Mouse (Mus musculus) neural tube, embryonic 13.5 days (tissue): ENCODE results near the gene Slc39a12. TPM values are rescaled to one million over a fixed set of nuclear protein-coding genes. Genes with fewer than 3 reads are reported as not detected.

ENCODE experiments used
- ATAC-seq: fragments of 200-750 bp; cut with Nextera tagmentation; 2 replicates; pipeline ENCODE4 v1.8.0; 2017; ENCODE audit warnings: low read depth, mild to moderate bottlenecking, moderate TSS enrichment, moderate library complexity
- H3K27ac ChIP-seq: fragments of 300-500 bp; sonication (generic); replicated peaks from 2 replicates; pipeline ENCODE4 v1.5.1; 2015; ENCODE audit warnings: moderate library complexity, mild to moderate bottlenecking, inconsistent platforms
- H3K27me3 ChIP-seq: fragments of 300-500 bp; sonication (generic); 2 replicates; pipeline ENCODE4 v1.6.1; 2015; ENCODE audit warnings: mild to moderate bottlenecking, inconsistent platforms
- H3K36me3 ChIP-seq: fragments of 300-500 bp; sonication (generic); 2 replicates; pipeline ENCODE4 v1.6.1; 2015; ENCODE audit warnings: mild to moderate bottlenecking, inconsistent platforms
- H3K4me1 ChIP-seq: fragments of 300-500 bp; sonication (generic); replicated peaks from 2 replicates; pipeline ENCODE4 v1.6.1; 2015; ENCODE audit warnings: inconsistent platforms
- H3K4me2 ChIP-seq: fragments of 300-500 bp; sonication (generic); 2 replicates; pipeline ENCODE4 v1.6.1; 2015; ENCODE audit warnings: inconsistent platforms, mild to moderate bottlenecking, moderate library complexity
- H3K4me3 ChIP-seq: fragments of 300-500 bp; sonication (generic); 2 replicates; pipeline ENCODE4 v1.5.1; 2015; ENCODE audit warnings: mild to moderate bottlenecking, inconsistent platforms
- H3K9ac ChIP-seq: fragments of 300-500 bp; sonication (generic); 2 replicates; pipeline ENCODE4 v1.6.1; 2015; ENCODE audit warnings: moderate library complexity, mild to moderate bottlenecking, inconsistent platforms
- H3K9me3 ChIP-seq: fragments of 300-500 bp; sonication (generic); 2 replicates; pipeline ENCODE4 v1.6.1; 2016; ENCODE audit warnings: inconsistent platforms
- WGBS: fragments of 180-500 bp; shearing (Covaris S2); methylation state at CpG from one replicate; pipeline ENCODE4 v1.1.7; 2015; 5-methylcytosine and 5-hydroxymethylcytosine counted together
- polyA plus RNA-seq: library from polyadenylated mRNA; unstranded; fragments of >200 nt; fragmentation: Nextera tagmentation; extraction: Ambion mirVana; gene quantifications from 2 replicates; pipeline ENCODE4 v1.2.1, GENCODE M21; 2015

Gene Slc39a12
- polyA plus RNA-seq = 1.6 and 2.0 TPM in 2 replicates

DNA sequence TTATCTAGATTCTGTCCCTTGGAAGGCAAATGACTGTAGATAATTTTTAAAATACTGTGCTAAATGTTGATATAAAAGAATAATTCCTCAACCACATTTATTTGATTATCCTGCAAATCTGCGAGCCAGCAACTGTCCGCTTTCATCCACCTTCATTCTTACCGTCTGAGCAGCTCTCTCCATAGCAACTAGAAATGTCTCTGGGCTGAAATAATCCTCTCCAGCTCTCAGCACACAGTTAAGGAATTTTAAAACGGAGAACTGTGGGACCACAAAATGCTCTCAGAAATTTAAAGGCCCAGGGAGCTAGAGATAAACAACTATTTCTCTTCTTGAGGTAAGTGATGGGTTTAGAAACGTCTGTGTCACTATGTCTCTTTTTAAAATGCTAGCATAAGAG, at the start of gene Slc39a12:
Gene Slc39a12 (plus strand): TSS at position 155 of the 400 bp plus-strand sequence.
- Histone ChIP-seq H3K4me3 (no peak within 1 kb of the TSS), H3K36me3 (no peaks in the 10 kb centered on the region), H3K27ac (no peak within 1 kb of the TSS), H3K9me3 (no peaks in the 10 kb centered on the region), H3K4me2 (no peak within 1 kb of the TSS), H3K9ac (no peak within 1 kb of the TSS), H3K27me3 (no peaks in the 10 kb centered on the region), H3K4me1 (peaks cover 6% of the 10 kb centered on the region; the same call in 1 of the 2 replicates)
- WGBS = 55% methylated on average over 5 of the region's 5 CpGs
- no peak for ATAC-seq

- Histone ChIP-seq H3K27ac (no peak overlapping the region), H3K27me3 (no peaks in the 10 kb centered on the region), H3K36me3 (no peaks in the 10 kb centered on the region), H3K4me3 (no peak overlapping the region), H3K4me1 (no peaks in the 10 kb centered on the region), H3K9me3 (no peaks in the 10 kb centered on the region), H3K4me2 (no peak overlapping the region), H3K9ac (no peak overlapping the region)
- WGBS = 80% methylated on average over 14 of the region's 14 CpGs
- ATAC-seq = no peak
Measured at GRCm38 (mm10) chr2:14341652-14342308, 46.3 kb upstream of the Slc39a12 start.

DNA sequence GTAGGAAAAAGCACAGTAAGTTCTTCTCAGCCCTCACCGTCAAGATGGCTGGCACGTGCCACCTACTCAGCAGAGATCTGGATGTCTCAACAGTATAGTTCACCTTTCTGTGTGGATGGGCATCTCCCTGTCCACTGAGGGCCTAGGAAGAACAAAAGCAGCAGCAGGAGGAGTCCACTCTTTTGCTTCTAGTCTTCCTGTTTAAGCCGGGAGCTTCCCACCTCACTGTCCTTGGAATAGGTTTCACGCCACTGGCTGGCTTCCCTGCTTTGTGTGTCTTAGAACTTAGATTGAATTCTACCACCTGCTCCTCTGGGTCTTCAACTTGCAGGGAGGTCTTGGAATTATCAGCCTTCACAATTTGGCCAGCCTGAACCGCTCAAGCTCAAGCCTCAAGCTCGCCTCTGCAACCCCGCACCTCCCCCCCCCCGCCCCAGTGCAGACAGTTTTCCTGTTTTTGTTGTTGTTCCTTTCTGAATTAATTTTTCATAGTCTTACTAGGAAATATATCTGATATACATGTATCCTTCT, 45.7 kb upstream of the Slc39a12 start:
- no peak for ATAC-seq
- Histone ChIP-seq H3K9ac (no peak overlapping the region), H3K36me3 (no peaks in the 10 kb centered on the region), H3K27me3 (no peaks in the 10 kb centered on the region), H3K4me1 (no peaks in the 10 kb centered on the region), H3K4me3 (no peak overlapping the region), H3K27ac (no peak overlapping the region), H3K4me2 (no peak overlapping the region), H3K9me3 (no peaks in the 10 kb centered on the region)
- WGBS = 89% methylated on average over 8 of the region's 8 CpGs

- H3K27ac ChIP-seq = no peak overlapping the region
- H3K36me3 ChIP-seq = no peaks in the 10 kb centered on the region
- no peak overlapping the region for H3K4me2 ChIP-seq
- no peaks in the 10 kb centered on the region for H3K27me3 ChIP-seq
- no peaks in the 10 kb centered on the region for H3K9me3 ChIP-seq
- no peak overlapping the region for H3K9ac ChIP-seq
- ATAC-seq = no peak
- WGBS = 36% methylated on average over 1 of the region's 1 CpGs
- no peak overlapping the region for H3K4me3 ChIP-seq
- peaks cover 6% of the 10 kb centered on the region; the same call in 1 of the 2 replicates for H3K4me1 ChIP-seq
Measured at GRCm38 (mm10) chr2:14388856-14389255, 740 bp downstream of the Slc39a12 start.

GRCm38 (mm10) chr2:14390900-14391299, 2.8 kb downstream of the Slc39a12 start:
- Histone ChIP-seq H3K27me3 (no peaks in the 10 kb centered on the region), H3K4me3 (no peak overlapping the region), H3K9ac (no peak overlapping the region), H3K4me1 (peaks cover 6% of the 10 kb centered on the region; the same call in 1 of the 2 replicates), H3K27ac (0 out of 2 replicates have a peak overlapping the region, but pooled peaks have one; percentile 6), H3K9me3 (no peaks in the 10 kb centered on the region), H3K36me3 (no peaks in the 10 kb centered on the region), H3K4me2 (no peak overlapping the region)
- 65% methylated on average over 1 of the region's 1 CpGs for WGBS
- peak; percentile 56 for ATAC-seq

GRCm38 (mm10) chr2:14403000-14403399, 14.9 kb downstream of the Slc39a12 start:
- Histone ChIP-seq H3K9ac (no peak overlapping the region), H3K4me3 (no peak overlapping the region), H3K27me3 (no peaks in the 10 kb centered on the region), H3K27ac (no peak overlapping the region), H3K4me2 (no peak overlapping the region), H3K36me3 (no peaks in the 10 kb centered on the region), H3K4me1 (no peaks in the 10 kb centered on the region), H3K9me3 (no peaks in the 10 kb centered on the region)
- ATAC-seq = no peak

- H3K27me3 ChIP-seq = no peaks in the 10 kb centered on the region
- no peak overlapping the region for H3K4me2 ChIP-seq
- no peak for ATAC-seq
Measured at GRCm38 (mm10) chr2:14428987-14429386, 40.9 kb downstream of the Slc39a12 start.

DNA sequence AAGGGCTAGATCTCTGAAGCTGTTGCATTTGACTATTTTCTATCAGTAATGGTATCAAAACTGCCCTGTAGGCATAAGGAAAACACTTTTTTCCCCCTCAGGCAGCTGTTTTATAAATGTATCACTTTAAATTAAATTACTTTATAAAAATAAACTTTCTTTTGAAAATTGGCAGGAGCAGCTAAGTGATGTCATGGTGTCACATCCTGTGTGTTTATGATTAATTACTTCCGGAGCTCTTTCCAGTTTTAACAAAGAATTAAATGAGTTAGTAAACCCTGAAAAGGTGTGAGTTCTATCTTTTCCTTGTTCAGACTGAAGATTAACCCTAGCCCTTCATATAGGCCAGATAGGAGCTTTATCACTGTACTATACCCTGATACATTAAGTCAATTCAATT, 59.2 kb downstream of the Slc39a12 start:
- H3K9ac ChIP-seq = no peak overlapping the region
- no peak for ATAC-seq
- H3K4me3 ChIP-seq = no peak overlapping the region
- H3K27ac ChIP-seq = no peak overlapping the region
- no peaks in the 10 kb centered on the region for H3K9me3 ChIP-seq
- H3K4me2 ChIP-seq = no peak overlapping the region
- H3K4me1 ChIP-seq = no peaks in the 10 kb centered on the region
- no peaks in the 10 kb centered on the region for H3K36me3 ChIP-seq
- 91% methylated on average over 1 of the region's 1 CpGs for WGBS
- H3K27me3 ChIP-seq = no peaks in the 10 kb centered on the region

More at GRCm38 (mm10) chr2:14428987-14429386, 40.9 kb downstream of the Slc39a12 start:
- Histone ChIP-seq H3K4me1 (no peaks in the 10 kb centered on the region), H3K36me3 (no peaks in the 10 kb centered on the region), H3K27ac (no peak overlapping the region), H3K9ac (no peak overlapping the region), H3K4me3 (no peak overlapping the region), H3K9me3 (no peaks in the 10 kb centered on the region)
- 90% methylated on average over 2 of the region's 2 CpGs for WGBS

DNA sequence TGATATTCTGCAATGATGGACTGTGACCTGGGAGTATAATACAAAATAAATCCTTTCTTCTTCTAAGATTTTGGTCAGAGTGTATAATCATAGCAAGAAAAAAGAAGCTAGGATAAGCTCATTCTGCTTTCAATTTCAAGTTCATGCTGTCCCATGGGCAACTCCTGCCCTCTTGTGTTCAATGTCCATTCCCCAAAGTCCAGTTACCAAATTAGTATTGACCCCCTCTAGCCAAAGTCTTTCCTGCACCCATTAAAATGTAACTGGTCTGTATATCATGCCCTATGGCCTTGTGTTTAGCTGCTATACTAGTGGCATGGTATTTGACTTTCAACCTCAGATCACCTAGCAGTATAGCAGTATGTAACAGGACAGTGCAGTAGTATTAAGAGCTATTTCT, 62.8 kb downstream of the Slc39a12 start:
- Histone ChIP-seq H3K4me1 (no peaks in the 10 kb centered on the region), H3K4me3 (no peak overlapping the region), H3K36me3 (no peaks in the 10 kb centered on the region), H3K27ac (no peak overlapping the region), H3K9me3 (no peaks in the 10 kb centered on the region), H3K4me2 (no peak overlapping the region), H3K27me3 (no peaks in the 10 kb centered on the region), H3K9ac (no peak overlapping the region)
- ATAC-seq = no peak

- no peak overlapping the region for H3K27ac ChIP-seq
- H3K9ac ChIP-seq = no peak overlapping the region
- WGBS = 76% methylated on average over 7 of the region's 7 CpGs
- H3K27me3 ChIP-seq = no peaks in the 10 kb centered on the region
- H3K4me3 ChIP-seq = no peak overlapping the region
- no peaks in the 10 kb centered on the region for H3K36me3 ChIP-seq
- H3K9me3 ChIP-seq = no peaks in the 10 kb centered on the region
- ATAC-seq = no peak
- no peak overlapping the region for H3K4me2 ChIP-seq
- no peaks in the 10 kb centered on the region for H3K4me1 ChIP-seq
Measured at GRCm38 (mm10) chr2:14454946-14455631, 67.0 kb downstream of the Slc39a12 start.

GRCm38 (mm10) chr2:14464438-14464837, 76.3 kb downstream of the Slc39a12 start:
- 67% methylated on average over 1 of the region's 1 CpGs for WGBS
- ATAC-seq = no peak
- Histone ChIP-seq H3K4me1 (no peaks in the 10 kb centered on the region), H3K4me3 (no peak overlapping the region), H3K4me2 (no peak overlapping the region), H3K27me3 (no peaks in the 10 kb centered on the region), H3K36me3 (no peaks in the 10 kb centered on the region), H3K9me3 (no peaks in the 10 kb centered on the region), H3K27ac (no peak overlapping the region), H3K9ac (no peak overlapping the region)

DNA sequence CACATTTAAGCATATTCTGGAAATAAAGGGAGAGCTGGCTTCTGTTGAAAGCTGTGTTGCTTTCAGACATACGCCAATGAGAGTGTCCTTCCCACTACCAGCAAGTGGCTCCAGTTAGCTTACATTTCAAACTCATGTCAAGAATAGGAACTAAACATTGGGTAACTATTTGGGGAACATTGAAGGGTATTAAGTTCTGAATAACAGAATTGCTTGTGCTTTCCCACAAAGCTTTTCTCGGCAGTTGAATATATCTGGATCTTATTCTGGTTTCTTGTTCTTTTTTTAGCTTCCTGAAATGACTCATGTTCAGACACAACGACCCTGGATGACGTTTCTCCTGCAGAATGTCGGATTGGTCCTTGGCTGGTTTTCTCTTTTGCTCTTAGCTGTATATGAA, 106.0 kb downstream of the Slc39a12 start:
- WGBS = 90% methylated on average over 5 of the region's 5 CpGs
- Histone ChIP-seq H3K36me3 (no peaks in the 10 kb centered on the region), H3K9me3 (no peaks in the 10 kb centered on the region), H3K27me3 (no peaks in the 10 kb centered on the region), H3K4me2 (no peak overlapping the region), H3K27ac (no peak overlapping the region), H3K4me1 (no peaks in the 10 kb centered on the region), H3K9ac (no peak overlapping the region), H3K4me3 (no peak overlapping the region)
- ATAC-seq = no peak
